Mouse (Mus musculus) adipocyte (in vitro differentiated cells): Measurements from ENCODE around the gene Heg1.
A peak's percentile ranks its signal among the peaks of the same experiment; 100 is the strongest.

Source experiments
- DNase-seq: peaks from one replicate; pipeline ENCODE4 v3.0.0-alpha.2; 2016; ENCODE audit warnings: low spot score

The Heg1 gene

DNA sequence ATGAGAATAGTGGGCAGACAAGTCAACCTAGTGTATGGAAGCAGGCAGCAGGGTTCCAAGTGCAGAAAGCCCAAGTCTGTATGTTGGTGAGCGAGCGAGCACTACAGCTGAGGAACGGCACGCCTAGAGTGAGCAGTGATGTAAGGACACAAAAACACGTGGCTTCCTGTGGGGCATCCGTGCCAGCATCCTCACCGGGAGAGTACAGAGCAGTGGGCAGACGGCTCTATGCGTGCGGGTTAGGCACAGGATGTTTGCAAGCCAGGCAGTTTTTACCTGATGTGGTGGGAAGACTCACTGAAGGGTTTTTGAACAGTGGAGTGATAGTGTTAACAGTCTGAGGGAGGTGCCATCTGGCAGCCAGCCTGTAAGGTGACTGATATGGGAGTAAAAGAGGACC is 23.9 kb downstream of the Heg1 start:
- DNase-seq = no peak

DNA sequence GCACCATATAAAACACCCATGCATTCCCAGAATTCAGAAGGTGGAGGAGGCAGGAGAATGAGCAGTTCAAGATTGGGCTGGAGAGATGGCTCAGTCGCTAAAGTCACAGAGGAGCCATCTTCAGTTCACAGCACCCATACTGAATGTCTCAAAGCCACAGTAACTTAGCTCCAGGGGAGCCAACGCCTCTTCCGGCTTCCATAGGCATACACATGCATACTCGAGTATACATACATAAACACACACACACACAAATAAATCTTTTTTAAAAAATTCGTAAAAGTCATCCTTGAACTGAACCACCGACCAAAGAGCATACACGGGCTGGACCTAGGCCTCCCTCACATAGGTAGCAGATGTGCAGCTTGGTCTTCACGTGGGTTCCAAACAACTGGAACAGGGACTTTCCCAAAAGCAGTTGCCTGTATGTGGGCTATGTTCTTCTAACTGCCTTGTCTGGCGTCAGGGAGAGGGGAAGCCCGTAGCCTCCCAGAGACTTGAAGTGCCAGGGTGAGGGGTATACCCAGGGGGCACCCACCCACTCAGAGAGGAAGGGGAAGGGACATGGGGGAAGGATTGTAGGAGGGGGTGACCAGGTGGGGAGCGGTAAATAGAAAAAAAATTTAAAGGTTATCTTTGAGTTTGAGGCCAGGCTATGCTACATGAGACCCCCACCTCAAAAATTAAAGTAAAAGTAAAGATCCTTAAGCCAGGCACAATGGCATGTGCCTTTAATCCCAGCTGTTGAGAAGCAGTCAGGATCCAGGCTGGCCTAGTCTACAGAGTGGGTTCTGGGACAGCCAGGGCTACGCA is 24.6 kb downstream of the Heg1 start:
- no peak for DNase-seq

DNA sequence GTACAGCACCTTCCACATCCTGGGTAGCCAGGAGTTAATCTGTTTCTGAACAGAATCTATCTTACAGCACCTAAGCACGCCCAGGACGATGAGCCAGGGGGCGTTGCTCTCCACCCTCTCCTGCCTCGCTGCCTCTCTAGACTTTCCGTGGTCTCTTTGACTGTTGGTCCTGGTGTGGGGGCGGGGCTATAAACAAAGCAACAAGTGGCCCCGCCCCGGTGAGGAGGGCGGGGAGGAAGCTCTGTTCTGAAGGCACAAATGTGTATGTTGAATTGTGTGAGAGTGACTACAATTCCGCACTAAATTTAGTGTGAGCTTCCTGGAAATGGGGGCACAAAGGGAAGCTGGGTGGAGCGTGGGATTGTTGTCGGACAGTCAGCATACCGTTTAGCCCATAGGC is 30.1 kb downstream of the Heg1 start:
- DNase-seq = no peak

DNA sequence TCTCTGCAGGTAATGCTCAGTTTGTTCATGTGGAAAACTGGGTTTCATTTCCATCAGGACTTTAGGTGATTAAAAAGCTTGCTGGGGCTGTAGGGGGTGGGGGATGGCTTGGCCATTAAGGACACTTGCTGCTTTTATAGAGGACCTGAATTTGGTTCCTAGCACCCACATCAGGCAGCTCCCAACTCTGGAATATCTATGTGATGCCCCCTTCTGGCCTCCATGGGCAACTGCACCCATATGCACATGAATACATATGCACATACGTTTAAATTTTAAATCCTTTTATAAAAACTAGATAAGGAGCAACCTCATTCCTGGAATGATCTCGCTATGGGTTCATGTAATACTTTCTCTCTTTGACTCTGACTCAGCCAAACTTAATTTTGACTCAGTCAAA is 39.1 kb downstream of the Heg1 start:
- DNase-seq = no peak

DNA sequence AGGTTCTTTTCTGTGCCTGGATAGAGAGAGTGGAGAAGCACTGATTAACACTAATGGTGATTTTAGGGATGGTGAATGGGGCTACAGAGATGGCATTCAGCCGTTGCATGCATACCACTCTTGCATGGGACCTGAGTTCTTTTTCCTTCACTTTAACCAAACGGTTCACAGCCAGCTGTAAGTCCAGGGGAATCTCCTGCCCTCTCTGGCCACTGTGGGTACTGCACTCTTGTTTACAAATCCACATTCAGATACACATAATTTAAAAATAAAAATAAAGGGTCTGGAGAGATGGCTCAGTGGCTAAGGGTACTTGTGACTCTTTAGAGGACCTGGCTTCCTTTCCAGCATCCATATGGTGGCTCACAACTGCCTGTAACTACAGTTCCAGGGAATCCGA is 39.8 kb downstream of the Heg1 start:
- no peak for DNase-seq

DNA sequence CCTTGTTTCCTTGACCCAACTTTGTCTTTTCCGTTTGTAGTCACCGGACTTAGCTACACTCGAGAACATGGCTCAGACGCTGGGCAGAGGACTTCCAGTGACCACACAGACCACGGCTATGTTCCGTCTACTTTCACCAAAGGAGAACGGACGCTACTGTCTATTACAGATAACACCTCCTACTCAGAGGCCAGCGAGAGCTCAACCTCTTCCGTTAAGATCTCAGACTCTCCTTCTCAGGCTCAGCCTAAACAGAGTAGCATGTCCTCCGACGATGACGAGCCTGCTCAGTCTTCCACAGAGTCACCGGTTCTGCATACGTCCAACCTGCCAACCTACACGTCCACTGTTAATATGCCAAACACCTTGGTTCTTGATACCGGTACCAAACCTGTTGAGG is 42.1 kb downstream of the Heg1 start:
- no peak for DNase-seq

DNA sequence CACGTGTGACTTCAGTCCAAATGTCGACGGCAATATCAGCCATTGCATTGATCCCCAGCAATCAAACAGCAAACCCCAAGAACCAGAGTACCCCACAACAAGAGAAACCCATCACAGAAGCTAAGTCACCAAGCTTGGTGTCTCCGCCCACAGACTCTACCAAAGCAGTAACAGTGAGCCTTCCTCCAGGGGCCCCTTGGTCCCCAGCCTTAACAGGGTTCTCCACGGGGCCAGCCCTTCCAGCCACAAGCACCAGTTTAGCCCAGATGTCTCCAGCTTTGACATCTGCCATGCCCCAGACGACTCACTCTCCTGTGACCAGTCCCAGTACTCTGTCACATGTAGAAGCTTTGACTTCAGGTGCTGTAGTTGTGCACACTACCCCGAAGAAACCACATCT is 42.7 kb downstream of the Heg1 start:
- DNase-seq = no peak

DNA sequence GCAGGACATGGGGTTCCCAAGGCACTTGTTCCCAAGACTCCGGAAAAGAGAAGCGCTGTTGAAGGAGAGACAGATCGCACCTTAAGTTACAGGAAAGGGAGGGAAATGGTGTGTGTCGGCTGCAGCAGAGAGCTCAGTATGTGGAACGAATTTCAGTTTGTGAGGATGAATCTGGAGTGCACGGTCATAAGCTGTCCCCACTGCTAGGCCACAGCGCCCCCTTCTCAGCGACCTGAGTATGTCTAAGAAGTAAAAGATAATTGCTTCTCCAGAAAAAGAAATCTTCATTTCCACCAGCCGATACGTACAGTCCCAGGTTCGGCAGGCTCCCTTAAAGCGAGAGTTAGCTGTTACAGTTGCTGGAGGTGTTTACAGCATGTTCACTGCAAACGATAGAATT is 44.3 kb downstream of the Heg1 start:
- no peak for DNase-seq

DNA sequence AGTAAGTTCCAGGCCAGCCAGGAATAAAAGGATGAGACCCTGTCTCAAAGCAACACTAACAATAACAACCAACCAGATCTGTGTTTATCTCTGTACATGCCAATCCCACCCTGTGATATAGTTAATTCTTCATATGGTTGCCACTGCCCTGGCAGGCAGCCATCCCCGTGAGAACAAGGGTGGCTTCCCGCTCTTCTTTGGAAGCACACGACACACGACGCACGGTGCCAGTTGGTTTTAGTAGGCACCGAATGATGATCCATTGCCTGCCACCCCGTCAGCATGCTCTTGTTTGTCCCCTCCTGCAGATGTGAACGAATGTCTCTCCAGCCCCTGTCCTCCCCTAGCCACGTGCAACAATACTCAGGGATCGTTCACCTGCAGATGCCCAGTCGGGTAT is 47.1 kb downstream of the Heg1 start:
- no peak for DNase-seq

DNA sequence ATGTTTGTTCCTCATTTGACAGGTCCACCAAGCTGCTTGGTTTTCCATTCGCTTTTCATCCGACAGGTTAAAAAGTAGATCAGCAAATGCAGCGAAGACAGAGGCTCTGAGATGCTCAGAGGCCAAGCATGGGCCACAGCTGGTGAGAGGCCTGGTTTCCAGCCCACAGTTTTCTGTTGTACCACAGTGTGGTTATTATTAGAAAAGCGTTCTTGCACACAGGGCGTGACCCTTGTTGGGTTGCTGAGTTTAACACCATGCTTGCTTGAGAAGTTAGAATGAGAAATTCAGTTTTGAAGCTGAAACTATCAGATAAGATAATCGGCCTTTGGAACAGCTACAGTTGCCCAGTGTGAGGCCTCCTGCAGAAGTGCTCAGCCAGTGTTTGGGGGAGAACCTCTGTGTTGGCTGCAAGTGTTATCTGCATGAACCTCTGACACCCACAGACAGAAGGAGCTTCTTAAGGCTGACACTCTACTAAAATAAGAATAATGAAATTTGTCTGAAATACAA is 48.1 kb downstream of the Heg1 start:
- DNase-seq = no peak

DNA sequence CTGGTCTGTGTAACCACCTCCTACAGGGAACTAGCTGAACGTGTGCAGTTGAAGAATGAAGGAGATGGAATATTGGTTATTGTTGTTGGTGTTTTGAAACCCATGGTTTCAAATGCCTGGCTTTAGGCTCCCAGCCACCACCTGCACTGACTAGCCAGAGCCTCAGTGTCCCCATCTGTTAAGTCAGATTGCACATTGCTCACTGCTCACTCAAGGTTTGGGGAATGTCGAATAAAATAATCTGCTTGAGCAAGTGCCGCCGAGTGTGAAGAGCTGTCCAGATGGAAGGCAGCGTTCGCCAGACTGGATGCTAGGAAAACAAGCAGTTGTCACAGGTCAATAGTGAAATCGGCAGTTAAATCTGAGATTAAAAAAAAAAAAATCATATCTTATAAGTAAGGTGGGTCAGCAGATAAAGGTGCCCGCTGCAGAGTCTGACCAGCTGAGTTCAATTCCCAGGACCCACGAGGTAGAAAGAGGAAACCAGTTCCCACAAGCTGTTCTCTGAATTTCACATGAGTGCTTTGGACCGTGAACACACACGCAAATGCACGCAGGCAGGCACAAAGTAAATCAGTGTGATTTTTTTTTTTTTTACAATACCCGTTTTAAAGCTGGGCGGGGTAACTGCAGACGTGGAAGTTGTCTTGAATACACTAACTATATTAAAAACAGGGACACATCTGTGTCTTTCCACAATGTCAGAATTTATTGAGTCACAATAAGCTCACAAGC is 48.8 kb downstream of the Heg1 start:
- DNase-seq = no peak

DNA sequence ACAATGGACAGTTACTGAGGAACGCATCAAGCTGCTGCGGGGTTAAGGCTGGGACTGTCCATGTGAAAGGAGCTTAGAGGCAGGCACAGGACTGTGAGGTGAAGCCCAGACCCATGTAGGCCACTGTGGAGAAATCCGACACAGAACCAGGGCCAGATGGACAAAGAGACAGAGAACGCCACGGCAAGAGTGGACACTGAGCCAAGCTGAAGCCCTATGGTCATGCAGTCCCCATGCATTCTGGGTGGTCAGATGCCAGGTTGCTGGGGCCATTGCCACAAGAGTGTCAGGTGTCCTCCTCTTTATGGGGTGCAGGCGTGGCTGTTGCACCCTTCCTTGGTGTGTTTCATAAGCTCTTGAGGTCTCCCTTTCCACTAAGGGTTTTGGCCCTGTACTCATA is 49.7 kb downstream of the Heg1 start:
- DNase-seq = no peak

DNA sequence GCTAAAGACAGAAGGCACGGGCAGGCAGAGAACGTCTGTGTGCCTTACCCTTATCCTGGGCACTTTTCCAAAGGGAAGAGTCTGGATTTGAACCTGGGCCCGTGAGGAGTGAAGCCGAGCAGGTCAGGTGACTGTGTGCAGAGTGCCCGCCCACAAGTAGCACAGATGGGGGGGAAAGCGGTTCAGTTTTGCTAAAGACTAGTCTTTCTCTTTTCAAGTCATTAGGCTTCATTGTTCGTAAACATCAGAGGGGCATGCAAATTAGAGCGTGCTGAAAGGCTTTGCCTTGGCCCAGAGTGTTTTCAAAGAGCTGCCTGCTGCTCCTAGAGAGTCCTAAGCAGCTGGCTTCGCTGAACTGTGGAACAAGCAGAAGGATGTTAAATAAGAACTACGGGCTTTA is 50.4 kb downstream of the Heg1 start:
- DNase-seq = no peak

DNA sequence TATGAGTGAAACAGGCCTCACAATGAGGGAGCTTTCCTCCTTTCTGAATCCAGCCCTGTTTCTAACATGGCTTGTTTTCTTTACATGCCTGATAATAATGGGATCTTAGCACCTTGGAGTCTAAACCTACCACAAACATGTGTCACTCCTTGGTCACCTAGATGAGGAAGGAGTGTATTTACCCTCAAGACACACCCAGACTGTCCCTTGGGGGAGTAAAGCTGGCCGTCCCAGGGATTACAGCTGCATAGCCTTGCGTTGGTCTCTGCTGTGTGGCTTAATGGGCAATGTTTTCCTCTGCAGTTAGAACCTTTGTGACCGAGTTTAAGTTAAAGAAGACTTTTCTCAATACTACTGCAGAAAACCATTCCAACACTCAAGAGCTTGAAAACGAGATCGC is 51.1 kb downstream of the Heg1 start:
- DNase-seq = no peak

DNA sequence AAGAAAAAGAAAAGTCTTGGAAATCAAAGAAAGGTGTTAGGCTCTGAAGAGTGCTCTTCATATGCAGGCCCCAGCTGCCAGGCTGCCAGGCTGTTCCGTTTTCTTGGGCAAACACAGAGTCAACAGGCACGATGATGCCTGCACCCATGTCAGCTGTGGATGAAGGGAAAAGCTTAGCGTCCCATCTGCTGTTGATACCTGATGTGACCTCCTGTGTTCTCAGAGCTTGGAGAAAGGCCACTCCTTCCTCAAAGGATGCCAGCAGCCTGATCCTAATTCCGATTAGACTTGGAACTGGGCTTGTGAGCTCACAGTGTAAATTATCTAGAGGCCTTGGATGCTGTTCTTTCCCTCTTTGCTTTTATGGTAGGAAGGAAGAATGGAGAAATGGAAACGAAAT is 51.6 kb downstream of the Heg1 start:
- DNase-seq = no peak

DNA sequence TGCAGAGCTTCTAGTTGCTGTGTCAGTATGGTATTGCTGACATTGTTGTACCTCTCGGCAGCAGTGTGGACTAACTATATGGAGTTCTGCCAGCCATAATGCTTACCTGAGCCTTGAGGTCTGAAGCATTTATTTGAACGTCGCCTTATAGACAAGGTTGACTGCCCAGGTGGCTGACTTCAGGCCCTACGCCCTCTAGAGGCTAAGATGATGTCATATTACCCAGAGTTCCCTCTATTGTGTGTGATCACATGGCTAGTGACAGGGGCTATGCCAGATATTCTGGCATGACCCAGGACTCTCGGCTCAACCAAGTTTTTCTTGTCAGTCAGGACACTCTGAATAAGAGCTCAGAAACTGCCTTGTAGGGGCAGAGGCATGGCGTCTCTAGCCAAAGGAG is 52.6 kb downstream of the Heg1 start:
- no peak for DNase-seq

DNA sequence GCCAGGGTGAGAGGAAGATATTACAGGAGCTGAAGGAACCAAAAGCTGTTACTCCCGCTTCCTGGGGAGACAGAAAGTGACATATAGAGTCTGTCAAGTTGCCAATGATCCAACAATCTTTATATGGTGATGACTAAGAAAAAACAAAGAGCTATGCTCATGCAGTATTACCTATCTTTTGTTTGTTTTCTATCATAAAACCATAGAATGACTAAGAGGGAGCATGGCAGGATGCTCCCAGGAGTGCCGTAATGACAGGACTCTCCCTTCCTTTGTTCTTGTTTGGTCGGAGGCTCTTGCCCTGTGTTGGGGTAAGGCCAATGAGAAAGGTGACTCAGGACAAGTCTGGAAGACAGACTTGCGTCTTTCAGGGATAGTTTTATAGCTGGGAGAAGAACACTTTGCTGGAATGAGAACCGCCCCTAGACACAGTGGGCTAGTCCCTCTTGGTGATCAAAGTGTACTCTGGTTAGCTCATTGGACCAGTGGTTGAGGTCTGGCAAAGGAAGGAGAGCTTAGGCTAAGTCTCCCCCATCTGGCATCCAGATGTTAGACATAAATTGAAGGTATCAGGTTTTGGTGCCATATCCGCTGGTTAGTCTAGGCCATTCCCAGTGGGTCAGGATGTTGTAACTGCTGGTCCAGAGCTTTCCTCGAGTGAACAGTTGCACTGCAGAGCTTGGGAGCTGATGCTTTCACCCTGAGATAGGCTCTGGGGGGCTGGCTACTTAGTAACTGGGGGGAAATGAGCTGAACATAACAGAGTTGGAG is 55.0 kb downstream of the Heg1 start:
- DNase-seq = peak; percentile 34

DNA sequence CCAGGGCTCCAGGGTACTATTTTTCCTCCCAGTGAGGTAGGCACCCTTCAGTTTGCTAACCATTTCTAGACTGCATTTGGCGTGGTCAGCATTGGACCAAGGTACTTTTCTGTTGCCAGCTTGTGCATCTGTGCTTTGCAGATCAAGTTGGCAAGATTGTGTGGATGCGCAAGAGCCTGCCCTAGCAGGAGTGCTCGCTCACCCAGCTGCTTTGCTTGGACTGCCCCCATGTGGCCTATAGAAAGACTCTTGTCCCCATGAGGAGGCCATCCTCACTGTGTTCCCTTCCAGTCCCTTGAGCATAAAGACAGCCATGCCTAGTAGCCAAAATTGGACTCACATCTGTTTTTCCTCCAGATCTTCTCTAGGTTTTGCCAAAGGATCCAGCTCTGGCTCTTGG is 55.6 kb downstream of the Heg1 start:
- peak; percentile 79 for DNase-seq

DNA sequence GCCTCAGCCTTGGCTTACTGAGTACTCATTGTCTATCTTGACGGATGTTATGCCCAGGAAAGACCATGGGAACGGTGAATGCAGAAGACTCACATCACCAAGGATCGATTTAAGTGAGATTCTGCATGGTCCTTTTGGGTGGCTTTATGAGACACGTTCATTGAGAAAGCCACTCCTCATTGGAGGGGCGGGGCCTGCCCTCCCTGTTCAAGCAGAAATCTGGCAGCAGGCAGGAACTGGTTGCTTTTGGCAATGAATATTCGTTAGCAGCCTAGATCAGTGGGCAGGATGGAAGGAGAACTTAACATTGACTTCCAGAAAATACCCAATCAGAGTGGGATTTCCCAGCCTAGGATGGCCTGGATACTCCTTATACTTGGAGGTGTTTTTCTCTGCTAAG is 56.2 kb downstream of the Heg1 start:
- DNase-seq = no peak

DNA sequence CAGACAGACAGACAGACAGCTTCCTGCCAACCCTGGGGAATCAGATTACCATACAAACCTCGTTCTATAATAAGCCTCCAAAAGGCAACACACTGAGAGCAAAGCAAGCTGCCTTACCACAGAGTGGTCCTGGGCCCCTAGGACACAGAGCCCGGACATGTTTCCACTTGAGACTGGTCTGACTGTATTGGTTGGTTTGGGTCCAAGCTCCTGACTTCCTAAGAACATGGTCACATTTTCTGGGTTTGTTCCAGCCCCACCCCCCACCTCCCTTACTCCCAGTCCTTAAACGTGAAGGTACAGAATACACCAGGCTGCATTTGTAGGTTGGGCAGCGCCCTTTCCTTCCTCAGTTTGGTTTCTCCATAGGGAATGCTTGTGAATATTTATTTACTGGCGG is 57.6 kb downstream of the Heg1 start:
- DNase-seq = no peak

DNA sequence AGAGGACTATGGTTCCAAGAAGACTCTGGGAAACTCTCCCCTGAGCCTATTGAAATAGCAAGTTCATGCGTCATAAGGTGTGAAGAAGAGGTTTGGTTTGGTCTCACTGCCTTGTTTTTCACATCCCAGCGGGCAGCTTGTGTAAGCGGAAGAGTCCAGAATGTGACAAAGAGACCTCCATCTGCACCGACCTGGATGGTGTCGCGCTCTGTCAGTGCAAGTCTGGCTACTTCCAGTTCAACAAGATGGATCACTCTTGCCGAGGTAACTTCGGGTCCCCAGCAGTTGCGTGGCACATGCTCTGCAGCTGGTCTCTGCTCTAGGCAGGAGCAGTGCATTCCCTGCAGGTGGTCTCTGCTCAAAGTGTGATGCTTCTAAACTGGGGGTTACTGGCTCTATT is 58.1 kb downstream of the Heg1 start:
- no peak for DNase-seq

DNA sequence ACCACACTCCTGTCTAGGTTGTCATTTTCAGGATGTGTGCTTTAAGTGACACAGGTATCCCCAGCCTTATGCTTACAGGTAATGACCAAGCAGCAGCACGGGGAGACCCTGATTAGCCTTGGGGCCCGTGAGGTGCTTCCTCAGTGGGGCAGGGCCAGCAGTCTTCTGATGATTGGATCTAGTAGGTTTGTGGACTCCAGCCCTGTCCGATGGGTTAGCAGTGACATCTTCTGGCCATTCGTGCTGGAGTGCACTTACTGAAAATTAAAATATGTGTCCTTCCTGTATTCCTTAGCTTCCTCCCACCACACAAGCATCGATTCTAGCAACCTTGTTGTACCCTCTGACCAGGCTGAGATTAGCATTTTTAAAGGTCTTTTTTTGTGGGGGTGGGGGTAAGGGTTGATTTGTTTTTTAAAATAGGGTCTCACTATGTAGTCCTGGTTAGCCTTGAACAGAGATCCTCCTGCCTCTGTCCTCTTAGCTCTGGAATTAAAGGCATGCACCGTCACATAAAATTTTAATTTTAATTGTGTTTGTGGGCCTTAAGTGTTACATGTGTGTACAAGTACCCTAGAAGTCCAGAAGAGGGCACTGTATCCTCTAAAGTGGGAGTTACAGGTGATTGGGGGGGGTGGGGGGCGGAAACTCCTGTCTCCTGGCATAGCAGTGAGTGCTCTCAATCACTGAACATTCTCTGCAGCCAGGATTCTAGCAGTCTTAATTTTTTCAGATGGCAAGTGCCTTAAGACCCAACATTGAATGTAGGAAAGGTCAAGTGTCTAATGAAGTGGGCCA is 60.7 kb downstream of the Heg1 start:
- peak; percentile 61 for DNase-seq
